Mouse (Mus musculus) common myeloid progenitor, adult 5-6 weeks (primary cell): ENCODE results near the gene Gm13871. TPM values are rescaled to one million over a fixed set of nuclear protein-coding genes. Genes with fewer than 3 reads are reported as not detected.
"Not testable (repeated sequence)": the region's sequence is repeated elsewhere in the genome, so short reads cannot be mapped to it uniquely, and the experiment has no call there.

Experiments used
- ATAC-seq: replicated peaks from 2 replicates; pipeline ENCODE4 v1.8.0; 2016; ENCODE audit warnings: low read depth, mild to moderate bottlenecking, moderate TSS enrichment, inconsistent platforms; ENCODE audit not compliant: poor library complexity, severe bottlenecking
- total RNA-seq: library from RNA; stranded (forward); fragments of 200-1000, 187-1606 nt; gene quantifications from 2 replicates; pipeline ENCODE4 v1.2.3, GENCODE M21; 2017

Gm13871 gene
- total RNA-seq, result not detected in 2 replicates

- not testable (repeated sequence) for ATAC-seq
These were observed at the start of gene Gm13871 for GRCm38 (mm10) chr4:73905853-73906252. Gene Gm13871 (minus strand): TSS chr4:73905953.

- no peak for ATAC-seq
These were observed 44.7 kb upstream of the Gm13871 start, which contains the start of gene 2310002L09Rik for GRCm38 (mm10) chr4:73950375-73950896. Gene 2310002L09Rik (minus strand): TSS chr4:73950846.

DNA sequence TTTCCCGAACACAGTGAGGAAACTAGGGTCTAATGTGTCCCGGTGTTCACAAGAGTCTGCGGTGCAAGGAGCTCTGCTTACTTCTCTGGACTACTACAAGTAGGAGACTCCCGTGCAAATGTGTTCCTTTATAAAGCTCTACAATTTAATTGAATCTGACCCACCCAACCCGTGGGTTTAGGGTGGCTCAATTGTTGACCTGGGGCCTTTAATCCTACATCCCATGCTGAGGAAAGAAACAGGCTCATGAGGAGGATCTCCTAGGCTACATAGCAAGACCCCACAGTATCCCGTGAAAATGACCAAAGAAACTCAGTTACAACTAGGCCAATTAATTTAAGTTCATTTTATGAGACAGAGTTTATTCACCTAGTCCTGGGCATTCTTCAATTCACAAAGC lies 14.9 kb upstream of the Gm13871 start, which contains the start of gene Gm11756:
Gm11756 (minus strand) TSS at position 101 of the 400 bp plus-strand sequence.
- not testable (repeated sequence) for ATAC-seq

DNA sequence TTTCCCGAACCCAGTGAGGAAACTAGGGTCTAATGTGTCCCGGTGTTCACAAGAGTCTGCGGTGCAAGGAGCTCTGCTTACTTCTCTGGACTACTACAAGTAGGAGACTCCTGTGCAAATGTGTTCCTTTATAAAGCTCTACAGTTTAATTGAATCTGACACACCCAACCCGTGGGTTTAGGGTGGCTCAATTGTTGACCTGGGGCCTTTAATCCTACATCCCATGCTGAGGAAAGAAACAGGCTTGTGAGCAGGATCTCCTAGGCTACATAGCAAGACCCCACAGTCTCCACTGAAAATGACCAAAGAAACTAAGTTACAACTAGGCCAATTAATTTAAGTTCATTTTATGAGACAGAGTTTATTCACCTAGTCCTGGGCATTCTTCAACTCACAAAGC lies 14.7 kb downstream of the Gm13871 start, which contains the start of gene Gm11757:
Gm11757 (minus strand) TSS at position 101 of the 400 bp plus-strand sequence.
- ATAC-seq, result not testable (repeated sequence)

DNA sequence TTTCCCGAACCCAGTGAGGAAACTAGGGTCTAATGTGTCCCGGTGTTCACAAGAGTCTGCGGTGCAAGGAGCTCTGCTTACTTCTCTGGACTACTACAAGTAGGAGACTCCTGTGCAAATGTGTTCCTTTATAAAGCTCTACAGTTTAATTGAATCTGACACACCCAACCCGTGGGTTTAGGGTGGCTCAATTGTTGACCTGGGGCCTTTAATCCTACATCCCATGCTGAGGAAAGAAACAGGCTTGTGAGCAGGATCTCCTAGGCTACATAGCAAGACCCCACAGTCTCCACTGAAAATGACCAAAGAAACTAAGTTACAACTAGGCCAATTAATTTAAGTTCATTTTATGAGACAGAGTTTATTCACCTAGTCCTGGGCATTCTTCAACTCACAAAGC lies 29.6 kb downstream of the Gm13871 start, which contains the start of gene Gm11758:
Gm11758 (minus strand) TSS at position 101 of the 400 bp plus-strand sequence.
- not testable (repeated sequence) for ATAC-seq

Other genes with a start within 250 kb of the Gm13871 start
- not detected in 2 replicates for gene Gm11239, start 237.6 kb downstream of the Gm13871 start, total RNA-seq
- not detected in 2 replicates for gene Gm428, start 222.4 kb downstream of the Gm13871 start, total RNA-seq
- gene Rasef, start 115.0 kb downstream of the Gm13871 start, total RNA-seq, result not detected in 2 replicates
- not detected in 2 replicates for gene Gm11758, start 29.7 kb downstream of the Gm13871 start, total RNA-seq
- gene Gm11757, start 14.8 kb downstream of the Gm13871 start, total RNA-seq, result not detected in 2 replicates
- not detected in 2 replicates for gene Gm11756, start 14.8 kb upstream of the Gm13871 start, total RNA-seq
- not detected in 2 replicates for gene 2310002L09Rik, start 44.9 kb upstream of the Gm13871 start, total RNA-seq
- gene Frmd3, start 107.5 kb upstream of the Gm13871 start, total RNA-seq, result not detected in 2 replicates